Mouse (Mus musculus): ENCODE measurements around the gene Dpf3. TPM values are rescaled to one million over a fixed set of nuclear protein-coding genes. Genes with fewer than 3 reads are reported as not detected.

Dpf3 gene
- 10 to 100 TPM; 22.5 to 26.3 TPM for total RNA-seq (2021)
- long read RNA-seq, experiment 1, partial matches to known transcripts: 6 of 12 reads
- long read RNA-seq, experiment 1, other reads (novel, unspliced or antisense): 5 of 12 reads
- long read RNA-seq, experiment 2, partial matches to known transcripts: 8 of 12 reads
- long read RNA-seq, experiment 2, other reads (novel, unspliced or antisense): 4 of 12 reads

DNA sequence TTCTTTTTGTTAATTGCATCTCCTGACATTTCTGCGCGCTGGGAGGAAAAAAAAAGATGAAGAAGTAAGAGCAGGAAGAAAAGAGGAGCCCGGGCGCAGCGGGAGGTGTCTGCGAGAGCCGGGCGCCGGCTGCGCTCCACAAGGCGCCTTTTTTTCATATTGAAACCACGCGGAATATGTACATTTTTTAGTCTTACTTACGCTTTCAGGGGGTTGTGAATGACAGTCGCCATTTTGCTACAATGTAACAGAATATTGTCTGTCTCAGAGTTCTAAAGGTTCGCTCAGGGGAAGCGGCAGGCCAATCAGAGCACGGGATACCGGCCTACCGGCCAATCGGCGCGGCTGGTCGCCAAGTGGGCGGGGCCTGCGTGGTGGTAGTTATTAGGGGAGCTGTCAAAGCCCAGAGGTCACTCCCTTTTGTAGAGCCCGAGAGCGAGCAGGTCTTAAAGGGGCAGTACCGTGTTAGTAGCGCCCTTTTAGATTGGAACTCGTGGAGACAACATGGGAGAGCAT is at the start of gene Dpf3:
TSS of gene Dpf3 (minus strand) at position 241 of the 516 bp plus-strand sequence.
- intact Hi-C loops (cut with DNase I): loop anchor here (1.0 to 2.0 kb wide), 2 partner anchors 75 to 219 kb away; no protein-coding TSS in a partner anchor
- H3K27ac ChIP-seq: peak within 1 kb of the TSS; percentile 93
- no peak for TF ChIP-seq CTCF (IDR thresholded peaks at IDR 0.05)
- peak within 1 kb of the TSS; percentile 96 for H3K4me3 ChIP-seq
- peak; percentile 100 for DNase-seq

DNA sequence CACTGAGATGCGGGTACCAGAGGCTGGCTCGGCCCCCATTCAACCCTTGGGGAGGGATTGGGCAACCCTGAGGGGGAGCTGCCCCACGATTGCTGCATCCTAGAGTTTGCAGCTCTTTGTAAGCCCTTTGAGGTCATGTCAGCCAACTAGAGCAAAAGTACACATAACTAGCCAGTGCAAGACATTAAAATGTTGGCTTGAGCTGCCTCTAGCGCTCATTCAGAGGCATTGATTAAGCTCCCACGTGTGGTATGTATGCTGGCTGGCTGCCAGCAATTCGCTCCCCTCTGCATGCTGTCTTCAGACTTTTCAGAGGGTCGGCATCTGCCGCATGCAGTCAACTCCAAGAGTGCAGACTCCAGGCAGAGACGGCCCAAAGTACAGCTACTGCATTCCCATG is 48.5 kb upstream of the Dpf3 start:
- no peak overlapping the region for H3K4me3 ChIP-seq
- intact Hi-C loops (cut with DNase I): no loop called here
- H3K27ac ChIP-seq: no peak overlapping the region
- peak; percentile 16 for DNase-seq
- TF ChIP-seq CTCF (IDR thresholded peaks at IDR 0.05): no peak

DNA sequence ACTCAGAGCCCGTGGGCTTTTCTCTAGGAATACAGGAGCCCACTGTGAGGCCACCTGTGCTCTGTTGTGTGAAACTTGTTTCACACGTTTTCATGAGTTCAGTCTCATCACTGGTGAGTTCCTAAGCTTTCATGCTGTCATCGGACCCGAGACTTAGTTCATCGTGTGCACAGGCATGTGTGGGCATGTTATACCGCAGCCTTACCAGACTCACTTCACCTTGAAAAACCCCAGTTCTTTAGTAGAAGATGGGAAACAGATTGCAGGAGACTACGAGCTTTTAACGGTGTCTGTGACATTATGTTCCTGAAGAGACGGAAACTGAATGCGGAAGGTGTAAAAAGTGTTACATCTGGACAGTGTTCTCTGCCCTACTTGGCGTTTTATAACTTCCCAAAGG is 47.9 kb upstream of the Dpf3 start:
- no peak for DNase-seq
- no peak for TF ChIP-seq CTCF (IDR thresholded peaks at IDR 0.05)
- Histone ChIP-seq H3K4me3 (no peak overlapping the region), H3K27ac (no peak overlapping the region)
- intact Hi-C loops (cut with DNase I): no loop called here

DNA sequence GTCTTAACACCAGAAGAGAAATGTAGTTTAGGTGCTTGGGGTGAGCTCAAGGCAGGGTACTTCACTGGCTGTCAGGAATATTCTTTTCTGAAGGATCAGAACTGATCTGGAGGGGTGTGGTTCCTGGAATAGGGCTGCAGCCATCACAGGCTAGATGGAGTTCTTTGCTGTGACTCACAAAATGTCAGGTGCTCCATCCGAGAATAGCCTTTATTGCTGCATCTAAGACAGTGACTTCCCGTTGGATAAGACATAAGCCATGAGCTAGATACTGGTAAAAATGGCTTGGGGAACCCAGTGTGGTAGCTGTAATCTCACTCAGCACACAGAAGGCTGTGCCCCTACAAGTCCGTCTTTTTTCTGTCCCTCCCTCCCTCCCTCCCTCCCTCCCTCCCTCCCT is 46.7 kb upstream of the Dpf3 start:
- Histone ChIP-seq H3K27ac (peak overlapping the region; percentile 40; the same call in 1 of the 2 replicates), H3K4me3 (no peak overlapping the region)
- TF ChIP-seq CTCF (IDR thresholded peaks at IDR 0.05): no peak
- DNase-seq: no peak
- intact Hi-C loops (cut with DNase I): no loop called here

DNA sequence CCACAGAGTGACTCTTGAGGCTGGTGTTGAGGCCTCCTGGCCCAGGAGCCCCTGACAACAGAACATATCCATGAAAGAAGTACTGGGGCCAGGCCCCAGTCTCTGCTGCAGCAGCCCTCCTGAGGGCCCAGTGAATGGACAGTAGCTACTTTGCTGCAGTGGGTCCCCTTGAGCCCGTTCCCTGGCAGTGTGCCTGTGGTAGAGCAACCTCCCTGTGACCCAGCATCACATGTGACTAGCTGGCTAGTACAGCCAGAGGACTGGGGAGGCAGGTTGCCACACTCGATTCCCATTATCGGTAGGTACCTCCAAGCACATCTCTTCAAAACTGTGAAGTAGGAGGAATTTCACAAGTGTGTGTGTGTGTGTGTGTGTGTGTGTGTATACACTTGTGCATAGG is 45.5 kb upstream of the Dpf3 start:
- DNase-seq: peak; percentile 61
- H3K4me3 ChIP-seq: no peak overlapping the region
- TF ChIP-seq CTCF (IDR thresholded peaks at IDR 0.05): no peak
- intact Hi-C loops (cut with DNase I): no loop called here
- no peak overlapping the region; the same call in 1 of the 2 replicates for H3K27ac ChIP-seq

DNA sequence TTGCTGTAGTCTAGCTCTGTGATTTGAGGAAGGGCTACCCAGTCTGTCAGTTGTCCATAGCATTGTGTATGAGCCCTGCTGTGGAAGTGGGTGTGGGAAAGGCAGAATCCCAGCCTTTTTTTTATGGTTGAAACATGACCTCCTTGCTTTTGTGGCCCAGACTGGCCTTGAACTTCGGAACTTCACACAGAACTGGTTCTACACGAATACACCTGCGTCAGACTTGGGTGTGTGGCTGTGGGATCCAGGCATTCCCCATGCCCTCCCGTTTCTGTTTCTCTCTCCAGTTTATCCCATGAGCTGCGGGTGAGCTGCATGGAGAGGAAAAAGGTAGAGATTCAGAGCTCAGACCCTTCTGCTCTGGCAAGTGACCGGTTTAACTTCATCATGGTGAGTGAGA is 44.5 kb upstream of the Dpf3 start:
- no peak for DNase-seq
- intact Hi-C loops (cut with DNase I): no loop called here
- no peak overlapping the region for H3K27ac ChIP-seq
- no peak overlapping the region for H3K4me3 ChIP-seq
- TF ChIP-seq CTCF (IDR thresholded peaks at IDR 0.05): no peak

DNA sequence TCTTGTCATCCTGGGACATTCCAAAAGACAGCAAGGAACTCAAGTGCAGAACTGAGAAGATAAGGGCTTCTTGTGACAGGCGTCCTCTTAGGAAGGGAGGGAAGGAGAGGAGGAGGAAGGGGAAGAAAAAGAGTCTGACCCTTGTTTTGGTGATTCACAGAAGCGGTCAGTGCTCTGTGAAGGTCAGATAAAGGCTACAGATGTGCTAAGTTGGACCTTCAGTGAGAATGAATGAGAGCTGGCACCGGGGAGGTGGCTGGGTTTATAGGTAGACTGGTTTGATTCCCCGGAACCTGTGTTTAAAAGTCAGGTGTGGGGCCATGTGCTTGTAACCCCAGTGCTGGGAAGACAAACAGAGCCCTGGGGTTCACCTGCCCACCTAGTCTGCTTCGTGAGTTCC is 41.1 kb upstream of the Dpf3 start:
- Histone ChIP-seq H3K27ac (peak overlapping the region; percentile 62), H3K4me3 (no peak overlapping the region)
- intact Hi-C loops (cut with DNase I): no loop called here
- DNase-seq: no peak
- TF ChIP-seq CTCF (IDR thresholded peaks at IDR 0.05): no peak

DNA sequence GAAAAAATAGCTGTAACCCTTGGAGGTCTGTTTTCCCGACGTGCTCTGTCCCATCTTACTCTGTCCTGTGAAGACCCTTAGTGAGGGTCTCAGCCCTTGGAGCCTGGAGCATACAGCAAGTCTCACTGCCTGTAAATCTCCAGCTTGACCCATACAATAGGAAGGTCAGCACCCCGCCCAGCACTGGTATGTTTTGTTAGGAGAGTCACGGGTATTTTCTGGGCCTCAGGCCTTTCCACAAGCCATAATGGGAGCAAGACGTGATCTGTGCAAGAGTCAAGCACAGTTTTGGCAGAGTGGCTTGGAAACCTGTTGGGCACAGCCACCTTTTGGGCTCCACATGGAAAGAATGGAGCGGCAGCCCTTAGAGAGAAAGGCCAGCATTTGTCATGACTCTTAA is 40.3 kb upstream of the Dpf3 start:
- intact Hi-C loops (cut with DNase I): no loop called here
- Histone ChIP-seq H3K27ac (peak overlapping the region; percentile 62), H3K4me3 (no peak overlapping the region)
- no peak for DNase-seq
- TF ChIP-seq CTCF (IDR thresholded peaks at IDR 0.05): no peak

DNA sequence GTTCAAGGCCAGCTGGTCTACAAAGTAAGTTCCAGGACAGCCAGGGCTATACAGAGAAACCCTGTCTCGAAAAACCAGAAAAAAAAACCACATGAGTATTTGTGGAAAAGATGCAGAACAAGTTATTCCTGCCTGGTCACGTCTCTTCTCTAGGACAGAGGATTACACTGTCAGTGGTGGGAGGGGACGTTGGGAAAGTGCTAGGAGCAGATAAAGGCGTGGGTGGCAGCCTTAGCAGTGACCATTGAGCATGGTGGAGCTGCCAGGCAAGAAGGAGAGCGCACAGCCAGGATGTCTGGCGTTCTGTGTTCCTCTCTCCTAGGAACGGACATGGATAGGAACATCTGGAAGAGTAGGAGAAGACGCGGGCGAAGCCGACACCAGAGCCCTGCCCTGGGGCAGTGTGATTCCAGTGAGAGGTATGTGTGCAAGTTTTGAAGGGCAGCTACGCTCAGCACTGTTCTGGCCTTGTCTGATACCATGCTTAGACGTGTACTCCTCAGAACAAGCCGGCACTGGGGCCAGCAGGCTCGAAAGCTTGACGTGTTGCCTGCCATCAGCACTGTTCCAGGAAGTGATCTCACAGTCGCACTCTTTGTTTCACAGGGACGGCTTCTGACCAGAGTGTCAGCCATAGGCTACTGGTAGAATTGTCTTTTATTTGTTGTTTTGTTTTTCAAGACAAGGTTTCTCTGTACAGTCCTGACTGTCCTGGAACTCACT is 38.5 kb upstream of the Dpf3 start:
- peak overlapping the region; percentile 90 for H3K27ac ChIP-seq
- peak overlapping the region; percentile 10 for H3K4me3 ChIP-seq
- no peak for DNase-seq
- TF ChIP-seq CTCF (IDR thresholded peaks at IDR 0.05): no peak
- intact Hi-C loops (cut with DNase I): loop anchor here (2.0 kb wide), 1 partner anchor 19 kb away; no protein-coding TSS in a partner anchor

DNA sequence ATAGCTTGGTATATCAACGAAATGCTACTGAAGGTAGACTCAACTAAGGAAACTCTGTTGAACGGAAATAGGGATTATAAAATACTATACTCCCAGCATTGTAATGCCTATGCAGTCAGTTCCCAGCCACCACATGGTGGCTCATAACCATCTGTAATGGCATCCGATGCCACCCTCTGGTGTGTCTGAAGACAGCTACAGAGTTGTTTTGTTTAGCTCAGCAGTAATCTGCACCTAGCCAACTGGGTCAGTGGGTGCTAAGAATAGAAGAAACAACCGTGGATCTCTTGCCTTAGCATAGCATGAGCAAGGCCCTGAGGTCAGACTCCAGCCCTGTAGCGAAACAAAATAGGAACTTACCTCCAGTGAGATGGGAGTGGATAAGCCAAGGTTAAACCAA is 36.8 kb upstream of the Dpf3 start:
- H3K4me3 ChIP-seq: no peak overlapping the region
- peak overlapping the region; percentile 90 for H3K27ac ChIP-seq
- intact Hi-C loops (cut with DNase I): loop anchor here (2.0 to 5.0 kb wide), 2 partner anchors 20 to 108 kb away; partner anchors contain the start of gene Rbm25
- DNase-seq: peak; percentile 75
- peak; percentile 55 for TF ChIP-seq CTCF (IDR thresholded peaks at IDR 0.05)

DNA sequence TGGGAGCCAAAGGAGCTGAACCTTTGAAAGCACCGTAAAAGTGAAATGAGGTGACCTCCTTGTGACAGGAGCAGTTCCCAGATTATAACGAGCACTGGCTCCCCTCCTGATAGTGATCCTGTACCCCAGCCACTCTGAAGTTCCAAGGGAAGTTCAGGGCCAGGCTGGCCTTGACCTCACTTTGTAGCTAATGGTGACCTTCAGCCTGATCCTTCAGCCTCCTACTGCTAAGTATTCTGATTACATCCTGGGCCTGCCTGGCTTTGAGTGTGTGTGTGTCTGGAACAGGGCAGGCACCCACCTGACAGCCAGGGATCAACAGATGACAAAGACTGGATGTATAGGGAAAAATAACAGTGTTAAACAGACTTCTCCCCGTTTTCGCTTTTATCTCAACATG is 36.4 kb upstream of the Dpf3 start:
- no peak for TF ChIP-seq CTCF (IDR thresholded peaks at IDR 0.05)
- intact Hi-C loops (cut with DNase I): loop anchor here (2.0 to 5.0 kb wide), 2 partner anchors 21 to 108 kb away; partner anchors contain the start of gene Rbm25
- DNase-seq: peak; percentile 38
- Histone ChIP-seq H3K27ac (peak overlapping the region; percentile 90), H3K4me3 (no peak overlapping the region)

DNA sequence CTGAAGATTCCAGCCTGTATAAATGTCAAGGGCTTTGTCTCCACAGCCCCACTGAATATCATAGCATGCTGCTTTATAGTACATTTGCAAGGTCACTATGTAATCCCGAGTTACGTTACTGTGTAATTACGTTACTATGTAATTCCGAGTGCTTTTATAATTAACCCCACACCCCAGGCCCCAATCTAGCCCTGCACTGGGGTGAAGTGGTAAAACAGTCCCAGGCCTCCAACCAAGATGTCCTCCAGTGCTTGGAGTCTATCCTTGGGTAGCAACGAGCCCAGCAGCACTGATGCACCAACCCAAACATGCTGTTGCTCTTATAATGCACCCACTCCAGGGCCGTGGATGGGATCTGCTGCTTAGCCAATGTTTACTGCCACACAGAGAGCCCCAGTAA is 35.5 kb upstream of the Dpf3 start:
- H3K27ac ChIP-seq: peak overlapping the region; percentile 90
- intact Hi-C loops (cut with DNase I): loop anchor here (5.0 kb wide), 1 partner anchor 109 kb away; the partner anchor contains the start of gene Rbm25
- H3K4me3 ChIP-seq: no peak overlapping the region
- no peak for DNase-seq
- TF ChIP-seq CTCF (IDR thresholded peaks at IDR 0.05): no peak

DNA sequence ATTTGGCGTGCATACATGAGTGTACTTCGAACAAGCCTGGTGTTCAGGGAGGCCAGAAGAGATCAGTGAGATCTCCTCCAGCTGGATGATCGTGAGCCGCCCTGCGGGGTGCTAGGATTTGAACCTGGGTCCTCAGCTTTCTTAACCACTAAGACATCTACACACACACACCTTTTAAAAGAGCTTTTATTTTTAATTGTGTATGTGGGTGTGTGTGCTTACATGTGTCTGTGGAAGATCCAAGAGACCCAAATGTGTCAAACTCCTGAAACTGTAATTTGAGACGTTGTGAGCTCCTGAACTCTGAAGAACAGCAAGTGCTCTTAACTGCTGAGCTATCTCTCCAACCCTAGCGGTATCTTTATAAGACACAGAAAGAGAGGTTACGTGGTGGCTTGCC is 33.6 kb upstream of the Dpf3 start:
- intact Hi-C loops (cut with DNase I): loop anchor here (5.0 kb wide), 1 partner anchor 111 kb away; the partner anchor contains the start of gene Rbm25
- Histone ChIP-seq H3K27ac (peak overlapping the region; percentile 93), H3K4me3 (peak overlapping the region; percentile 89)
- DNase-seq: peak; percentile 18
- TF ChIP-seq CTCF (IDR thresholded peaks at IDR 0.05): no peak

All from gastrocnemius, adult 2 months (tissue).